8 mouse cellular contexts compared by ENCODE assay signal in the genomic region with DNA sequence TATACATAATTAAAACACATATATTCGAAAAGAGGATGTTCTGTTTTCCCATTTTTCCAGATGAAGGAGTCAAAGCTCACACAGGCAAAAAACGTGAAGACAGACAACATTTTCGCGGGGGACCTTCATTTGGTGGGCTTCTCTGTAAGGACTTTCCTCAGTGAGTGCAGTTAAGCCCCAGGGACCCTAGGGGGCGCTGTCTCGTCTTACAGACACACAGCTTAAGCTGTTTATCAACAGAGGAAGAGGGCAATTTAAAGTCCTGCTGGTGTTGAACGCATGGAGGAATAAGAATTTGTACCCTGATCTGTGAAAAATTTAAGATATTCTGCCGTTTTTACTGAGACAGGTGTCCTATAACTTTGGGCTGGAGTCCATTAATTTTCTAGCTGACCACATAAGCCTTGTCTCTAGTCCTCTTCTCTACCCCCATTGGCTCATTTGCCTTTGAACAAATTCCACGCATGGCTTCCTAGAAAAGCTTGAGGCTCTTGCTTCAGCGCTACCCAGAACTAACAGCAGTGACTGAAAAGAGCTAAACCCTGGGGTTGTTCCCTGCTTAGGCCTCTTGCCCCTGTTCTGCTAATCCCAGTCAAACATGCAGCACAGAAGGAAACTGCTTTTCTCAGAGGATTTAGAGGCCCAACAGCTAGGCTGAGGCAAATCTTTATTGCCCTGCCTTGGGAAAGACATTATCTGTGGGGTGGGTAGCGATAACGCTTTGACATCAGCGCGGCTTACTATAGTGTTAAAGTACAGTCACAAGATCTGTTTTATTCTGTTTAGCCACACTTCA.
DNase-seq lines count a peak whose midpoint lies in the region; ATAC-seq and TF ChIP-seq lines count a peak whose summit lies in the region.

No protein-coding gene starts in this region.

- H3K36me3 ChIP-seq in kidney, postnatal 0 days (ENCODE audit: insufficient read depth, low read length): no peaks in the 10 kb centered on the region
- H3K36me3 ChIP-seq in heart, postnatal 0 days (replicated peaks; ENCODE audit: control insufficient read depth, insufficient read depth, low read length): no peaks in the 10 kb centered on the region
- no peaks in the 10 kb centered on the region for H3K36me3 ChIP-seq in midbrain, embryonic 10.5 days

- TF ChIP-seq EP300 in heart, postnatal 0 days (IDR thresholded peaks at IDR 0.05; ENCODE audit: low read depth): no peak

- 74% methylated on average over 14 of the region's 14 CpGs for WGBS in kidney, postnatal 0 days
- WGBS in heart, postnatal 0 days: 60% methylated on average over 14 of the region's 14 CpGs
- 57% methylated on average over 14 of the region's 14 CpGs for WGBS in midbrain, embryonic 10.5 days

- no peak for ATAC-seq in kidney, postnatal 0 days (replicated peaks; ENCODE audit: low FRiP score, low read depth)
- ATAC-seq in heart, postnatal 0 days (ENCODE audit: insufficient read depth, low read depth): no peak
- no peak for ATAC-seq in erythroid progenitor cell, adult 5-6 weeks (replicated peaks; ENCODE audit: low FRiP score, poor library complexity, severe bottlenecking)

- no peak overlapping the region for H3K4me3 ChIP-seq in kidney, postnatal 0 days (replicated peaks; ENCODE audit: low read depth, low read length)
- no peak overlapping the region for H3K4me3 ChIP-seq in heart, postnatal 0 days (ENCODE audit: low read depth, low read length)
- no peak overlapping the region for H3K4me3 ChIP-seq in midbrain, embryonic 10.5 days

- no peak overlapping the region for H3K9ac ChIP-seq in kidney, postnatal 0 days (ENCODE audit: low read depth, low read length)
- H3K9ac ChIP-seq in heart, postnatal 0 days (replicated peaks; ENCODE audit: low read depth, low read length): no peak overlapping the region

- no peak overlapping the region for H3K4me2 ChIP-seq in kidney, postnatal 0 days (ENCODE audit: low read length)
- H3K4me2 ChIP-seq in heart, postnatal 0 days (ENCODE audit: low read depth, low read length): no peak overlapping the region

- H3K9me3 ChIP-seq in kidney, postnatal 0 days (replicated peaks; ENCODE audit: low read length): no peaks in the 10 kb centered on the region
- H3K9me3 ChIP-seq in heart, postnatal 0 days (replicated peaks; ENCODE audit: control insufficient read depth, low read length): no peaks in the 10 kb centered on the region
- peaks cover 10% of the 10 kb centered on the region for H3K9me3 ChIP-seq in midbrain, embryonic 10.5 days (replicated peaks)

- TF ChIP-seq CTCF in kidney, postnatal 0 days (IDR thresholded peaks at IDR 0.05; ENCODE audit: low read depth): peak; percentile 57
- TF ChIP-seq CTCF in heart, postnatal 0 days (IDR thresholded peaks at IDR 0.05; ENCODE audit: low read depth): peak; percentile 35

- H3K27me3 ChIP-seq in kidney, postnatal 0 days (ENCODE audit: insufficient read depth, low read length): no peaks in the 10 kb centered on the region
- H3K27me3 ChIP-seq in heart, postnatal 0 days (ENCODE audit: control insufficient read depth, insufficient read depth, low read length): no peaks in the 10 kb centered on the region
- H3K27me3 ChIP-seq in midbrain, embryonic 10.5 days (ENCODE audit: low read depth, poor library complexity, severe bottlenecking): no peaks in the 10 kb centered on the region

- no peak for DNase-seq in kidney, postnatal 0 days (ENCODE audit: low spot score)
- no peak for DNase-seq in kidney, postnatal 14 days
- DNase-seq in cerebellum, postnatal 10 days: peak; percentile 74 to 84
- DNase-seq in heart, postnatal 0 days (ENCODE audit: low spot score): no peak
- DNase-seq in midbrain, embryonic 10.5 days (ENCODE audit: low spot score): peak; percentile 62
- DNase-seq in layer of hippocampus, postnatal 14 days (ENCODE audit: low spot score in 2 of 2): no peak
- no peak for DNase-seq in layer of hippocampus, adult 11-12 months (ENCODE audit: low spot score)

- no peaks in the 10 kb centered on the region for H3K4me1 ChIP-seq in kidney, postnatal 0 days (replicated peaks; ENCODE audit: insufficient read depth, low read length)
- no peaks in the 10 kb centered on the region for H3K4me1 ChIP-seq in heart, postnatal 0 days (ENCODE audit: control insufficient read depth, insufficient read depth)
- peaks cover 33% of the 10 kb centered on the region for H3K4me1 ChIP-seq in midbrain, embryonic 10.5 days

- H3K27ac ChIP-seq in kidney, postnatal 0 days: no peak overlapping the region
- no peak overlapping the region for H3K27ac ChIP-seq in heart, postnatal 0 days (ENCODE audit: low read depth)
- peak overlapping the region; percentile 39 for H3K27ac ChIP-seq in midbrain, embryonic 10.5 days (replicated peaks)

Comparison
In these comparisons a context has a peak if more than half of its experiments do, and no peak if none do; other contexts are left out.
1. DNase-seq: peak in cerebellum, postnatal 10 days (2 of 2) and midbrain, embryonic 10.5 days (single experiment); none in kidney, postnatal 0 days (single experiment), kidney, postnatal 14 days (single experiment), heart, postnatal 0 days (single experiment), layer of hippocampus, postnatal 14 days (0 of 2) and layer of hippocampus, adult 11-12 months (single experiment).